Mouse (Mus musculus): ENCODE measurements at regions not wholly inside any gene's neighbourhood (a gene's known extent, or its start where the extent isn't known, plus 50 kb on each side); places are given as distances from the start of the nearest gene placed in this dataset.

- TF ChIP-seq POLR2A (IDR thresholded peaks at IDR 0.05; ENCODE audit: extremely low read depth, insufficient read depth, low read length) = no peak
- no peak for TF ChIP-seq CTCF (IDR thresholded peaks at IDR 0.05; ENCODE audit: low read depth, low read length)
These were observed 248.2 kb downstream of the Pmp22 start for GRCm38 (mm10) chr11:63376991-63377390.
